Mouse (Mus musculus) layer of hippocampus, adult 9-10 months (tissue): Measurements from ENCODE around the gene Rpl12.

Experiments used
- DNase-seq: peaks from one replicate; pipeline ENCODE4 v3.0.0; 2022; ENCODE audit warnings: low spot score

Rpl12 gene

GRCm38 (mm10) chr2:32961192-32961995 is at the start of gene Rpl12, which contains the start of gene Lrsam1:
Gene Rpl12, plus strand, starts transcription at chr2:32961559.
Gene Lrsam1, minus strand, starts transcription at chr2:32961614.
- DNase-seq = peak; percentile 88

- DNase-seq = no peak
Observed at GRCm38 (mm10) chr2:32911639-32912182, 49.6 kb upstream of the Rpl12 start.

- DNase-seq = peak; percentile 79
Observed at GRCm38 (mm10) chr2:32912210-32912804, 49.1 kb upstream of the Rpl12 start.

- DNase-seq = no peak
Observed at GRCm38 (mm10) chr2:32914362-32914761, 47.0 kb upstream of the Rpl12 start.

- no peak for DNase-seq
Observed at GRCm38 (mm10) chr2:32914896-32915295, 46.5 kb upstream of the Rpl12 start.

GRCm38 (mm10) chr2:32917526-32917925 is 43.8 kb upstream of the Rpl12 start:
- DNase-seq = no peak

GRCm38 (mm10) chr2:32918391-32918790 is 43.0 kb upstream of the Rpl12 start:
- no peak for DNase-seq

- no peak for DNase-seq
Observed at GRCm38 (mm10) chr2:32921235-32921634, 40.1 kb upstream of the Rpl12 start.

- DNase-seq = no peak
Observed at GRCm38 (mm10) chr2:32921801-32922380, 39.5 kb upstream of the Rpl12 start.

- DNase-seq = no peak
Observed at GRCm38 (mm10) chr2:32922564-32922963, 38.8 kb upstream of the Rpl12 start.

GRCm38 (mm10) chr2:32923551-32924250 is 37.7 kb upstream of the Rpl12 start:
- no peak for DNase-seq

- no peak for DNase-seq
Observed at GRCm38 (mm10) chr2:32924306-32924844, 37.0 kb upstream of the Rpl12 start.

GRCm38 (mm10) chr2:32926330-32927075 is 34.9 kb upstream of the Rpl12 start:
- no peak for DNase-seq

- DNase-seq = no peak
Observed at GRCm38 (mm10) chr2:32927624-32928234, 33.6 kb upstream of the Rpl12 start.

- DNase-seq = peak; percentile 37
Observed at GRCm38 (mm10) chr2:32928235-32928946, 33.0 kb upstream of the Rpl12 start.

GRCm38 (mm10) chr2:32928947-32929829 is 32.2 kb upstream of the Rpl12 start:
- DNase-seq = no peak

GRCm38 (mm10) chr2:32931730-32932129 is 29.6 kb upstream of the Rpl12 start:
- DNase-seq = no peak

GRCm38 (mm10) chr2:32938741-32939140 is 22.6 kb upstream of the Rpl12 start:
- no peak for DNase-seq

- peak; percentile 42 for DNase-seq
Observed at GRCm38 (mm10) chr2:32939418-32939817, 21.9 kb upstream of the Rpl12 start.
